Mouse (Mus musculus): ENCODE measurements around the gene Olfr765. TPM values are rescaled to one million over a fixed set of nuclear protein-coding genes. Genes with fewer than 3 reads are reported as not detected.
"Not testable (repeated sequence)": the region's sequence is repeated elsewhere in the genome, so short reads cannot be mapped to it uniquely, and the experiment has no call there.

Olfr765 gene
- polyA plus RNA-seq (2014; fragmentation: Nextera tagmentation; extraction: Ambion mirVana), result not detected in 2 replicates

GRCm38 (mm10) chr10:129049898-129050297 lies at the start of gene Olfr765:
Gene Olfr765 (minus strand): TSS chr10:129049998.
- H3K4me1 ChIP-seq (replicated peaks; ENCODE audit: control insufficient read depth, insufficient read depth, low read length); H3K9ac ChIP-seq (ENCODE audit: low read depth, low read length); H3K4me2 ChIP-seq; DNase-seq (ENCODE audit: low spot score); H3K36me3 ChIP-seq (ENCODE audit: control insufficient read depth, insufficient read depth, low read length); H3K9me3 ChIP-seq (ENCODE audit: control insufficient read depth, low read length); H3K27ac ChIP-seq (ENCODE audit: low read depth, low read length); H3K27me3 ChIP-seq (replicated peaks; ENCODE audit: control insufficient read depth, insufficient read depth, low read length); ATAC-seq (replicated peaks; ENCODE audit: low FRiP score); H3K4me3 ChIP-seq (ENCODE audit: low read depth, low read length): not testable (repeated sequence)

DNA sequence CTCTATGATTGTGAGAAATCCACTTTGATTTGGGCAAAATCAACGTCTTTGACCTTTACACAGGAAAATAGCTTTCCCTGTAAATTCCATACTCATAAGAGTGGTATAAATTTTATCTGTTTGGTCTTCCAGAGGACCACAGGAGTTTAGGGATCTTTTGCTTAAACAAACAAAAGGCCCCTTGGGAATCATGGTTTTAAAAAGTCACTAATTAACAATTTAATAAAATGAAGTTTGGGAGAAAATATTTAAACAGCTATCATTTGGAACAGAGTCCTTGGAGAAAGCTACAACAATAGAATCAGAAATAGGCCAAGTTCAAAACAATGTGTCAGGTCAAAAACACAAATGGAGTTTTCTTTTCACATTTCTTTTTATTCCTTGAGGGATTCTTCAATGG lies 49.5 kb upstream of the Olfr765 start, which contains the start of gene Olfr768:
Gene Olfr768 (minus strand): TSS at position 101 of the 400 bp plus-strand sequence.
- Histone ChIP-seq H3K9ac (ENCODE audit: low read depth, low read length) (no peak within 1 kb of the TSS), H3K4me1 (replicated peaks; ENCODE audit: control insufficient read depth, insufficient read depth, low read length) (no peaks in the 10 kb centered on the region), H3K27me3 (replicated peaks; ENCODE audit: control insufficient read depth, insufficient read depth, low read length) (no peaks in the 10 kb centered on the region), H3K9me3 (ENCODE audit: control insufficient read depth, low read length) (no peaks in the 10 kb centered on the region), H3K27ac (ENCODE audit: low read depth, low read length) (no peak within 1 kb of the TSS), H3K4me2 (no peak within 1 kb of the TSS), H3K4me3 (ENCODE audit: low read depth, low read length) (no peak within 1 kb of the TSS), H3K36me3 (ENCODE audit: control insufficient read depth, insufficient read depth, low read length) (no peaks in the 10 kb centered on the region)
- 71% methylated on average over 1 of the region's 1 CpGs for WGBS
- ATAC-seq (replicated peaks; ENCODE audit: low FRiP score), result no peak
- no peak for DNase-seq (ENCODE audit: low spot score)

DNA sequence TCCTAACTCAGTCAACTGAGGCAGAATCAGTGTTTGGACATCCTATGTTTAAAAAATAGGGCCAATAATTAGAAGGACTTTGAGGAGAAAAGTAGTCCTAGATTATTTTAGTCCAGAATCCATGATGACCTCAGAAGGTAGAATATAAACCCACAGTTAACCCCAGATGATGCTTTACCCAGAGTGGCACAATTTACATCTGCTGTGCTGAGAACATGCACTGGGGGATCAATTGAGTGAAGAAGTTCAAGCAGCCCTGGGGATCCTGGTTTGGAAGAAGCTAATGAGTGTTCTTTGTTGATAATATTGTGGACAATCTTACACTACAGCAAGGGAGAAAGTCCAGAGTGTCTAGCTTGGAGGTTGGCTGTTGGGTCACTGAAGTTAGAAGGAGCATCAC lies 33.0 kb upstream of the Olfr765 start, which contains the start of gene Olfr767:
Gene Olfr767 (minus strand): TSS at position 101 of the 400 bp plus-strand sequence.
- ATAC-seq (replicated peaks; ENCODE audit: low FRiP score); H3K4me3 ChIP-seq (ENCODE audit: low read depth, low read length); DNase-seq (ENCODE audit: low spot score); H3K27me3 ChIP-seq (replicated peaks; ENCODE audit: control insufficient read depth, insufficient read depth, low read length); H3K9ac ChIP-seq (ENCODE audit: low read depth, low read length); H3K9me3 ChIP-seq (ENCODE audit: control insufficient read depth, low read length); H3K27ac ChIP-seq (ENCODE audit: low read depth, low read length); H3K36me3 ChIP-seq (ENCODE audit: control insufficient read depth, insufficient read depth, low read length); H3K4me2 ChIP-seq; H3K4me1 ChIP-seq (replicated peaks; ENCODE audit: control insufficient read depth, insufficient read depth, low read length): not testable (repeated sequence)

GRCm38 (mm10) chr10:129068877-129069276 lies 19.1 kb upstream of the Olfr765 start, which contains the start of gene Olfr766-ps1:
Gene Olfr766-ps1 (minus strand): TSS chr10:129068977.
- Histone ChIP-seq H3K4me1 (replicated peaks; ENCODE audit: control insufficient read depth, insufficient read depth, low read length) (no peaks in the 10 kb centered on the region), H3K27ac (ENCODE audit: low read depth, low read length) (no peak within 1 kb of the TSS), H3K9me3 (ENCODE audit: control insufficient read depth, low read length) (no peaks in the 10 kb centered on the region), H3K36me3 (ENCODE audit: control insufficient read depth, insufficient read depth, low read length) (no peaks in the 10 kb centered on the region), H3K9ac (ENCODE audit: low read depth, low read length) (no peak within 1 kb of the TSS), H3K4me2 (no peak within 1 kb of the TSS), H3K27me3 (replicated peaks; ENCODE audit: control insufficient read depth, insufficient read depth, low read length) (no peaks in the 10 kb centered on the region), H3K4me3 (ENCODE audit: low read depth, low read length) (no peak within 1 kb of the TSS)
- WGBS, result 76% methylated on average over 2 of the region's 2 CpGs
- no peak for ATAC-seq (replicated peaks; ENCODE audit: low FRiP score)
- no peak for DNase-seq (ENCODE audit: low spot score)

- Histone ChIP-seq H3K9me3 (ENCODE audit: control insufficient read depth, low read length) (no peaks in the 10 kb centered on the region), H3K27me3 (replicated peaks; ENCODE audit: control insufficient read depth, insufficient read depth, low read length) (no peaks in the 10 kb centered on the region), H3K36me3 (ENCODE audit: control insufficient read depth, insufficient read depth, low read length) (no peaks in the 10 kb centered on the region), H3K9ac (ENCODE audit: low read depth, low read length) (no peak within 1 kb of the TSS), H3K4me2 (no peak within 1 kb of the TSS), H3K4me3 (ENCODE audit: low read depth, low read length) (no peak within 1 kb of the TSS), H3K27ac (ENCODE audit: low read depth, low read length) (no peak within 1 kb of the TSS), H3K4me1 (replicated peaks; ENCODE audit: control insufficient read depth, insufficient read depth, low read length) (no peaks in the 10 kb centered on the region)
- 61% methylated on average over 3 of the region's 3 CpGs for WGBS
- DNase-seq (ENCODE audit: low spot score) (no peak), ATAC-seq (replicated peaks; ENCODE audit: low FRiP score) (no peak)
Observed at GRCm38 (mm10) chr10:129039796-129040195, 10.0 kb downstream of the Olfr765 start, which contains the start of gene Olfr764-ps1. Gene Olfr764-ps1 (minus strand): TSS chr10:129039896.

GRCm38 (mm10) chr10:129028343-129028742 lies 21.5 kb downstream of the Olfr765 start:
- no peak overlapping the region for H3K4me2 ChIP-seq
- no peak overlapping the region for H3K9ac ChIP-seq (ENCODE audit: low read depth, low read length)
- DNase-seq (ENCODE audit: low spot score) (no peak), ATAC-seq (replicated peaks; ENCODE audit: low FRiP score) (no peak)
- H3K27me3 ChIP-seq (replicated peaks; ENCODE audit: control insufficient read depth, insufficient read depth, low read length), result no peaks in the 10 kb centered on the region
- H3K4me1 ChIP-seq (replicated peaks; ENCODE audit: control insufficient read depth, insufficient read depth, low read length), result no peaks in the 10 kb centered on the region
- H3K4me3 ChIP-seq (ENCODE audit: low read depth, low read length), result no peak overlapping the region
- WGBS, result 82% methylated on average over 2 of the region's 2 CpGs
- H3K36me3 ChIP-seq (ENCODE audit: control insufficient read depth, insufficient read depth, low read length), result no peaks in the 10 kb centered on the region
- H3K9me3 ChIP-seq (ENCODE audit: control insufficient read depth, low read length), result no peaks in the 10 kb centered on the region
- H3K27ac ChIP-seq (ENCODE audit: low read depth, low read length), result no peak overlapping the region

- H3K36me3 ChIP-seq (ENCODE audit: control insufficient read depth, insufficient read depth, low read length), result no peaks in the 10 kb centered on the region
- no peaks in the 10 kb centered on the region for H3K27me3 ChIP-seq (replicated peaks; ENCODE audit: control insufficient read depth, insufficient read depth, low read length)
- no peak overlapping the region for H3K27ac ChIP-seq (ENCODE audit: low read depth, low read length)
- H3K4me1 ChIP-seq (replicated peaks; ENCODE audit: control insufficient read depth, insufficient read depth, low read length), result no peaks in the 10 kb centered on the region
- no peak overlapping the region for H3K4me3 ChIP-seq (ENCODE audit: low read depth, low read length)
- WGBS, result 59% methylated on average over 3 of the region's 3 CpGs
- no peak for DNase-seq (ENCODE audit: low spot score)
- H3K9ac ChIP-seq (ENCODE audit: low read depth, low read length), result no peak overlapping the region
- H3K4me2 ChIP-seq, result no peak overlapping the region
- no peaks in the 10 kb centered on the region for H3K9me3 ChIP-seq (ENCODE audit: control insufficient read depth, low read length)
- peak; percentile 64; the same call in 1 of the 2 replicates for ATAC-seq (replicated peaks; ENCODE audit: low FRiP score)
Observed at GRCm38 (mm10) chr10:129026018-129026662, 23.7 kb downstream of the Olfr765 start.

GRCm38 (mm10) chr10:129023319-129023718 lies 26.5 kb downstream of the Olfr765 start:
- Histone ChIP-seq H3K4me2 (no peak overlapping the region), H3K9ac (ENCODE audit: low read depth, low read length) (no peak overlapping the region), H3K4me3 (ENCODE audit: low read depth, low read length) (no peak overlapping the region), H3K9me3 (ENCODE audit: control insufficient read depth, low read length) (no peaks in the 10 kb centered on the region), H3K27me3 (replicated peaks; ENCODE audit: control insufficient read depth, insufficient read depth, low read length) (no peaks in the 10 kb centered on the region), H3K27ac (ENCODE audit: low read depth, low read length) (no peak overlapping the region), H3K36me3 (ENCODE audit: control insufficient read depth, insufficient read depth, low read length) (no peaks in the 10 kb centered on the region), H3K4me1 (replicated peaks; ENCODE audit: control insufficient read depth, insufficient read depth, low read length) (no peaks in the 10 kb centered on the region)
- DNase-seq (ENCODE audit: low spot score) (no peak), ATAC-seq (replicated peaks; ENCODE audit: low FRiP score) (peak; percentile 39; the same call in 1 of the 2 replicates)

- Histone ChIP-seq H3K27me3 (replicated peaks; ENCODE audit: control insufficient read depth, insufficient read depth, low read length) (no peaks in the 10 kb centered on the region), H3K9me3 (ENCODE audit: control insufficient read depth, low read length) (no peaks in the 10 kb centered on the region), H3K4me2 (no peak overlapping the region), H3K9ac (ENCODE audit: low read depth, low read length) (no peak overlapping the region), H3K27ac (ENCODE audit: low read depth, low read length) (no peak overlapping the region), H3K4me1 (replicated peaks; ENCODE audit: control insufficient read depth, insufficient read depth, low read length) (no peaks in the 10 kb centered on the region), H3K4me3 (ENCODE audit: low read depth, low read length) (no peak overlapping the region), H3K36me3 (ENCODE audit: control insufficient read depth, insufficient read depth, low read length) (no peaks in the 10 kb centered on the region)
- DNase-seq (ENCODE audit: low spot score) (no peak), ATAC-seq (replicated peaks; ENCODE audit: low FRiP score) (no peak)
Observed at GRCm38 (mm10) chr10:129014477-129014876, 35.3 kb downstream of the Olfr765 start.

Measured in liver, embryonic 11.5 days (tissue).